Mouse (Mus musculus) small intestine, adult 2 months (tissue): ENCODE measurements around the gene Rita1. TPM values are rescaled to one million over a fixed set of nuclear protein-coding genes. Genes with fewer than 3 reads are reported as not detected.

Experiments used
- H3K27ac ChIP-seq: fragments of 200-500 bp; 2 replicates; pipeline ENCODE4 v1.5.1; 2012; ENCODE audit warnings: low read depth, low read length, control low read depth, inconsistent platforms; ENCODE audit not compliant: insufficient read depth
- H3K27me3 ChIP-seq: fragments of 200-500 bp; 2 replicates; pipeline ENCODE4 v1.6.1; 2012; ENCODE audit warnings: mild to moderate bottlenecking, moderate library complexity, low read length, inconsistent platforms; ENCODE audit not compliant: control insufficient read depth, insufficient read depth
- H3K36me3 ChIP-seq: fragments of 200-500 bp; 2 replicates; pipeline ENCODE4 v1.6.1; 2012; ENCODE audit warnings: mild to moderate bottlenecking, low read length, control low read depth, inconsistent platforms; ENCODE audit not compliant: control insufficient read depth, insufficient read depth
- H3K4me1 ChIP-seq: fragments of 200-500 bp; 2 replicates; pipeline ENCODE4 v1.6.1; 2012; ENCODE audit warnings: low read length, inconsistent platforms, mixed read lengths; ENCODE audit not compliant: control insufficient read depth, insufficient read depth, insufficient read length
- H3K4me3 ChIP-seq: fragments of 200-500 bp; 2 replicates; pipeline ENCODE4 v1.5.1; 2012; ENCODE audit warnings: low read depth, mild to moderate bottlenecking, control low read depth, inconsistent platforms, low read length, moderate library complexity
- CTCF ChIP-seq: fragments of 200-500 bp; IDR thresholded peaks from 2 replicates; pipeline ENCODE4 v1.5.1; 2012; ENCODE audit warnings: low read depth, mild to moderate bottlenecking, control low read depth, inconsistent platforms, low read length, moderate library complexity, mixed read lengths; ENCODE audit not compliant: insufficient replicate concordance, insufficient read length; ENCODE audit errors: extremely low read depth
- POLR2A ChIP-seq: fragments of 200-500 bp; IDR thresholded peaks from 2 replicates; pipeline ENCODE4 v1.6.1; 2012; ENCODE audit warnings: low read depth, mild to moderate bottlenecking, control low read depth, inconsistent platforms, low read length, moderate library complexity
- WGBS: fragments of 180-500 bp; shearing (Covaris S2); methylation state at CpG from one replicate; pipeline ENCODE4 v1.1.7; 2018; 5-methylcytosine and 5-hydroxymethylcytosine counted together
- polyA plus RNA-seq: library from polyadenylated mRNA; depleted of rRNA; stranded (reverse); fragments of >200 nt; gene quantifications from 2 replicates; pipeline ENCODE4 v1.2.3, GENCODE M21; 2012

The Rita1 gene
- polyA plus RNA-seq, 1 experiment = 12.1 TPM

DNA sequence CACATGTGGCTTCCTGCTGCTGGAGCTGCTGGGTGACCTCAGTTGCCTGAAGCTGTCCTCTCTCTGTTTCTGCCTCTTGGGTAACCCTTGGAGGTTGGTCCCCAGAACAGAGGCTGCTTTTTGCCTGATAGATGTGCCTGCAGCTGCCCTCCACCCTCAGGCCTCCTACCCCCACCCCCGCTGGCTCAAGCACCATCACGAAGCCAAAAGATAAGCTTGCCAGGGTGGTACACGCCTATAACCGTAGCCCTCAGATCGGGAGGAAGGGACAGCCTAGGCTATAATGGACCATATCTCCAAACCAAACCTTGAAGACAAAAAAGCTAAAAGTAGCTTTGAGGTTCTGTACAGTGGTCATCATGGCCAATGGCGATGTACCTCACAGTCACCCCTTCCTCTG is 12.8 kb downstream of the Rita1 start:
- no peak overlapping the region for H3K27ac ChIP-seq
- WGBS = 64% methylated on average over 6 of the region's 6 CpGs
- H3K4me1 ChIP-seq = no peaks in the 10 kb centered on the region
- H3K4me3 ChIP-seq = no peak overlapping the region
- H3K27me3 ChIP-seq = no peaks in the 10 kb centered on the region
- TF ChIP-seq CTCF (no peak), POLR2A (no peak)
- H3K36me3 ChIP-seq = no peaks in the 10 kb centered on the region

DNA sequence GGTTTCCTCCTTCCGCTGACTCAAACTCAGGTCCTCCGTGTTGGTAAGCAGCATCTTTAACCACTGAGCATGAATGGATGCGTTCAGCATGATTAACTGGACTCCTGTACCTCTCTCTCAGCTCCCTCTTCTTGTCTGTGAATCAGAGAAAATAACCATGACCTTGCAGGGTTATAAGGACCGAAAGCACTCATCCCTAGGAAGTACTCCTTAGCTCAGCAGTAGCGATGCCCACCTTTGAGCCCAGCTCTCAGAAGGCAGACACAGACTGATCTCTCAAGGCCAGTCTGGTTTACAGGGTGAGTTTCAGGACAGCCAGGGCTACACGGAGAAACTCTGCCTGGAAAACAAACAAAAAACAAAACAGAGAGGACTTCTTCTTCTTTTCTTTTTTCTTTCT is 17.9 kb downstream of the Rita1 start:
- TF ChIP-seq POLR2A (no peak), CTCF (no peak)
- H3K27me3 ChIP-seq = no peaks in the 10 kb centered on the region
- WGBS = 83% methylated on average over 6 of the region's 6 CpGs
- no peak overlapping the region for H3K4me3 ChIP-seq
- no peaks in the 10 kb centered on the region for H3K4me1 ChIP-seq
- H3K36me3 ChIP-seq = no peaks in the 10 kb centered on the region
- no peak overlapping the region for H3K27ac ChIP-seq

DNA sequence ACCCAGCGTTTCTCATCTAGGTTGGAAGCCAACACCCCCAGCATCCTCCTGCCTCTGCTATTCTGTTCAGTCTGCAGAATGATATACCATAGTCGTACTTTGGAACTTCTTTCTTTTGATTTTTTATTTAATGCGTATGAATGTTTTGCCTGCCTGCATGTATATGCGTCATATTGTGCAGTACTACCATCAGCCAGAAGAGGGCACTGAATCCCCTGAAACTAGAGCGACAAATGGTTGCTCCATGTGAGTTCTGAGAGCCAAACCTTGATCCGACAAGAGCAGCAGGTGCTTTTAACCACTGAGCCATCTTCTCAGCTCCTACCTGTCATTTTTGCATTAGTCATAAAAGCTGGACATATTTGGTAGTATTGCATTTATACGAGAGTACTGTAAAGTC is 20.2 kb downstream of the Rita1 start:
- no peak for TF ChIP-seq POLR2A
- TF ChIP-seq CTCF = no peak

DNA sequence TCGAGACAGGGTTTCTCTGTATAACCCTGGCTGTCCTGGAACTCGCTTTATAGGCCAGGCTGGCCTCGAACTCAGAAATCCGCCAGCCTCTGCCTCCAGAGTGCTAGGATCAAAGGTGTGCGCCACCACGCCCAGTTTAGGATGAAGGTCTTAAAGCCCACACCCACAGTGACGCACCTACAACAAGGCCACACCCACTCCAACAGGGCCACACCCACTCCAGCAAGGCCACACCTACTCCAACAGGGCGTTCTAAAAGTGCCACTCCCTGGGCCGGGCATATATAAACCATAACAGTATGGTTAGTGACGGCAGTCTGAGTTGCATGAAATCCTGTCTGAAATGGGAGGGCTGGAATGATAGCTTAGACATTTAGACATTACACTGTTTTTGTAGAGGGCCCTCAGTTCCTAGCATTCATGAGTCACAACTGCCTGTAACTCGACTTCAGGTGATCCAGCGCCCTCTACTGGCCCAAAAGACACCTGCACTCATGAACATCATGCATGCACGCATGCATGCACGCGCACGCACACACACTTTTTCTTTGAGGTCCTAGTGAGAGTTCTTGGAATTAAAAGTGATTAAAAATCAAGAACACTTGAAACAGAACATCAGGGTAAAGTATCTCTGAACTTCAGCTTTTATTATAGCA is 21.9 kb downstream of the Rita1 start:
- H3K27me3 ChIP-seq = no peaks in the 10 kb centered on the region
- H3K27ac ChIP-seq = no peak overlapping the region
- H3K4me1 ChIP-seq = peaks cover 9% of the 10 kb centered on the region
- WGBS = 58% methylated on average over 16 of the region's 16 CpGs
- no peaks in the 10 kb centered on the region for H3K36me3 ChIP-seq
- H3K4me3 ChIP-seq = no peak overlapping the region
- TF ChIP-seq POLR2A = no peak
- peak; percentile 76; the same call in 1 of the 2 replicates for TF ChIP-seq CTCF

More for the DNA sequence above, 20.2 kb downstream of the Rita1 start:
- H3K27me3 ChIP-seq = no peaks in the 10 kb centered on the region
- no peak overlapping the region for H3K4me3 ChIP-seq
- WGBS = 76% methylated on average over 7 of the region's 7 CpGs
- H3K36me3 ChIP-seq = no peaks in the 10 kb centered on the region
- no peak overlapping the region for H3K27ac ChIP-seq
- H3K4me1 ChIP-seq = peaks cover 5% of the 10 kb centered on the region

DNA sequence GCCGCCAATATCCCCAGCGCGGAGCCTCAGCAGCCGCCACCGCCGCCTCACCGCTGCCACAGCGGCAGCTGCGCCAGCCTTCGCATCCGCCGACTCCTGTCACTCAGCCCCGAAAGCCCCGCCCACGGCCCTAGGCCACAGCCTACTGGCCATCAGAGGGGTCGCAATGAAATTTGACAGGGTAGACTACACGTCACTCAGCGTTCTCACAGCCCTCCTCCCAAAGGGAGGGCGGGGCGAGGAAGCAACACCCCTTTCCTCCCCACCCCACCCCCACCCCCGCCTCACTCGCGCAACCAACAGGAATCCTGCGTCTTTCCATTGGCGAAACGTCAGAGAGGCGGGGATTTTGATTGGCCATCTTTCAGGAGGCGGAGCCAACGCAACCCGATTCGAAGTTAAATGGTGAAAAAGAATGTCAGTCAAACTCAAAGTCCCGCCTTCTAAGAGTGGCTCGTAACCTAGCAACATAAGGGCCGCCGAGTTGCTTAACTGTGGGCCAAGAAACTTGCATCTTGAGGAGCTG is 23.8 kb downstream of the Rita1 start, which contains the start of the genes Tpcn1 and Iqcd:
Gene Tpcn1 (minus strand): TSS at position 105 of the 526 bp plus-strand sequence.
Gene Iqcd (plus strand): TSS at position 448 of the 526 bp plus-strand sequence.
- peaks cover 16% of the 10 kb centered on the region for H3K36me3 ChIP-seq
- TF ChIP-seq POLR2A (peak; percentile 96), CTCF (no peak)
- peak within 1 kb of the TSS; percentile 77 for H3K4me3 ChIP-seq
- H3K27ac ChIP-seq = peak within 1 kb of the TSS; percentile 92
- WGBS = under 1% methylated on average over 35 of the region's 35 CpGs
- H3K4me1 ChIP-seq = peaks cover 14% of the 10 kb centered on the region
- H3K27me3 ChIP-seq = no peaks in the 10 kb centered on the region

DNA sequence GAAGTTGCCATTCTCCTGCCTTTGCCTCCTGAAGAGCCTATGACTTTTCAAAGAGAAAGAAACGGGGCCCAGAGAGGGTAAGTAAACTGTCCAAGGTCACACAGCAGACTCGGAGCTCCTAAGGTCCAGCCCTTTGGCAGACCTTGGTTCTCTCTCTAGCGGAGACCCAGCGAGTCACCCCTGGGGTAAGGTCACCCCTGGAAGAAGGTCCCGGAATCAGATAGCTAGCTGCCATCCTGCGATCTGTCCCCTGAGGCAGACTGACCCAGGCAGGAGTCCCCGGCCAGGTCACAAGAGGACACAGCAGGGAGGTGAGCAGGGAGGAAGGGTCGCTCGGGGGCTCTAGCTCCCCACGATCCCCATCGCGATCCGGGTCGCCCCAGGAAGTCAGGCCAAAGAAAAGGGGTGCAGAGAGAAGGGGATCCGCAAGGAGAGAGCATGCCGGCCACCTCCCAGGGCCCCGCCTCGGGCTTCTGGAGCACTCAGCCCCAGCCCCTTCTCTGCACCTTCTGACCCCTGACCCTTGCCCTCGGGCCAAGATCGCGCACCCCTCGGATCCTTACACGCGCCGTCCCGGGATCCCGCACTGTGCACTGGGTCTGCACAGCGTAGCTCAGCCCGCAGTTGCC is 24.3 kb downstream of the Rita1 start:
- WGBS = 1% methylated on average over 29 of the region's 29 CpGs
- no peak for TF ChIP-seq POLR2A
- no peak for TF ChIP-seq CTCF
- peak overlapping the region; percentile 77 for H3K4me3 ChIP-seq

DNA sequence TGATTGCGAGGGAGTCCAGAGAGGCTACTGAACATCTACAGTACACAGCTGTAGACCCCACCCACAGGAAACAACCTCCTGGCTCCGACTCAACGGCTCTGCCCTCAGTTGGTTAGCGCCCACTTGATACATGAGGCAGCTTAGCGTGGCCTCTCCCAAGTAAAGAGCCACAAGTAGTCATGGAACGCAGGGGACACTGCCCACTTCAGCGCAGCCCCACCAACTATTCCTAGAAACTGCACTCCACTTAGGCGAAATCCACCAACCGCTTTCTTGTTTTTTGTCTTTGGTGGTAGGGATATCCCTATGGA is 24.8 kb downstream of the Rita1 start:
- TF ChIP-seq POLR2A (no peak; the same call in 1 of the 2 replicates), CTCF (no peak)
- Histone ChIP-seq H3K4me3 (peak overlapping the region; percentile 77), H3K36me3 (peaks cover 24% of the 10 kb centered on the region), H3K27ac (peak overlapping the region; percentile 92), H3K4me1 (peaks cover 14% of the 10 kb centered on the region), H3K27me3 (no peaks in the 10 kb centered on the region)
- 10% methylated on average over 9 of the region's 9 CpGs for WGBS

More for the DNA sequence above, 24.3 kb downstream of the Rita1 start:
- H3K27ac ChIP-seq = peak overlapping the region; percentile 92
- no peaks in the 10 kb centered on the region for H3K27me3 ChIP-seq
- H3K4me1 ChIP-seq = peaks cover 14% of the 10 kb centered on the region
- peaks cover 22% of the 10 kb centered on the region for H3K36me3 ChIP-seq
